Mouse (Mus musculus): ENCODE measurements at regions not wholly inside any gene's neighbourhood (a gene's known extent, or its start where the extent isn't known, plus 50 kb on each side); places are given as distances from the start of the nearest gene placed in this dataset.

- no peak for DNase-seq (ENCODE audit: low read depth)
These were observed 115.2 kb downstream of the Zfp36l2 start for GRCm38 (mm10) chr17:84072426-84073030.

- DNase-seq (ENCODE audit: low read depth) = no peak
These were observed 115.9 kb downstream of the Zfp36l2 start for GRCm38 (mm10) chr17:84071855-84072254.

- DNase-seq (ENCODE audit: low read depth) = peak; percentile 88
These were observed 117.2 kb downstream of the Zfp36l2 start for GRCm38 (mm10) chr17:84070596-84070995.

- DNase-seq (ENCODE audit: low read depth) = no peak
These were observed 120.6 kb downstream of the Zfp36l2 start for GRCm38 (mm10) chr17:84067102-84067501.

- no peak for DNase-seq (ENCODE audit: low read depth)
These were observed 124.0 kb downstream of the Zfp36l2 start for GRCm38 (mm10) chr17:84063791-84064190.

GRCm38 (mm10) chr17:84061621-84062020, 126.1 kb downstream of the Zfp36l2 start:
- no peak for DNase-seq (ENCODE audit: low read depth)

- DNase-seq (ENCODE audit: low read depth) = no peak
These were observed 131.3 kb downstream of the Zfp36l2 start for GRCm38 (mm10) chr17:84056469-84056868.

GRCm38 (mm10) chr17:84052437-84052836, 135.3 kb downstream of the Zfp36l2 start:
- DNase-seq (ENCODE audit: low read depth) = no peak

- DNase-seq (ENCODE audit: low read depth) = no peak
These were observed 136.5 kb downstream of the Zfp36l2 start for GRCm38 (mm10) chr17:84051212-84051611.

- no peak for DNase-seq (ENCODE audit: low read depth)
These were observed 139.2 kb downstream of the Zfp36l2 start for GRCm38 (mm10) chr17:84048533-84048932.

GRCm38 (mm10) chr17:84047520-84047919, 140.2 kb downstream of the Zfp36l2 start:
- no peak for DNase-seq (ENCODE audit: low read depth)

GRCm38 (mm10) chr17:84045812-84046211, 141.9 kb downstream of the Zfp36l2 start:
- no peak for DNase-seq (ENCODE audit: low read depth)

GRCm38 (mm10) chr17:84044472-84044936, 143.2 kb downstream of the Zfp36l2 start:
- peak; percentile 46 for DNase-seq (ENCODE audit: low read depth)

- DNase-seq (ENCODE audit: low read depth) = no peak
These were observed 144.6 kb downstream of the Zfp36l2 start for GRCm38 (mm10) chr17:84043102-84043501.

- DNase-seq (ENCODE audit: low read depth) = no peak
These were observed 148.3 kb downstream of the Zfp36l2 start for GRCm38 (mm10) chr17:84039444-84039843.

- DNase-seq (ENCODE audit: low read depth) = peak; percentile 54
These were observed 150.0 kb downstream of the Zfp36l2 start for GRCm38 (mm10) chr17:84037580-84038304.

GRCm38 (mm10) chr17:84036056-84036455, 151.7 kb downstream of the Zfp36l2 start:
- DNase-seq (ENCODE audit: low read depth) = no peak

GRCm38 (mm10) chr17:84034801-84035200, 152.9 kb downstream of the Zfp36l2 start:
- DNase-seq (ENCODE audit: low read depth) = no peak

- DNase-seq (ENCODE audit: low read depth) = no peak
These were observed 155.3 kb downstream of the Zfp36l2 start for GRCm38 (mm10) chr17:84032441-84032840.

- no peak for DNase-seq (ENCODE audit: low read depth)
These were observed 155.9 kb downstream of the Zfp36l2 start for GRCm38 (mm10) chr17:84031833-84032232.

- no peak for DNase-seq (ENCODE audit: low read depth)
These were observed 156.4 kb downstream of the Zfp36l2 start for GRCm38 (mm10) chr17:84031381-84031780.

- DNase-seq (ENCODE audit: low read depth) = no peak
These were observed 157.0 kb downstream of the Zfp36l2 start for GRCm38 (mm10) chr17:84030699-84031098.

- DNase-seq (ENCODE audit: low read depth) = no peak
These were observed 159.4 kb downstream of the Zfp36l2 start for GRCm38 (mm10) chr17:84028157-84028970.

Measured in fibroblast of lung, adult 2 months (primary cell).